Mouse (Mus musculus) brain, embryonic 14.5 days (tissue): ENCODE results near the gene Crip2.
A peak's percentile ranks its signal among the peaks of the same experiment; 100 is the strongest.

Source experiments
- CTCF ChIP-seq: fragments of 200-500 bp; IDR thresholded peaks from 2 replicates; pipeline ENCODE4 v1.5.1; 2012; ENCODE audit warnings: inconsistent platforms, mild to moderate bottlenecking, moderate library complexity, borderline replicate concordance; ENCODE audit not compliant: insufficient read depth, insufficient read length; ENCODE audit errors: extremely low read depth
- POLR2A ChIP-seq: fragments of 200-500 bp; IDR thresholded peaks from 2 replicates; pipeline ENCODE4 v1.6.1; 2012; ENCODE audit warnings: mild to moderate bottlenecking, inconsistent platforms, borderline replicate concordance; ENCODE audit not compliant: poor library complexity, insufficient read depth, insufficient read length, severe bottlenecking; ENCODE audit errors: extremely low read depth

GRCm38 (mm10) chr12:113139908-113140615 lies at the start of gene Crip2:
- TF ChIP-seq CTCF, result peak; percentile 19; the same call in 1 of the 2 replicates
- peak; percentile 89 for TF ChIP-seq POLR2A
